Mouse (Mus musculus) inflammation-experienced regulatory T-cells, adult 6 months (primary cell): ENCODE results near the gene Hnf4a. TPM values are rescaled to one million over a fixed set of nuclear protein-coding genes. Genes with fewer than 3 reads are reported as not detected.

ENCODE experiments used
- ATAC-seq: one replicate; pipeline ENCODE4 v1.8.0; 2017
- polyA plus RNA-seq, 3 experiments: library from polyadenylated mRNA; unstranded; fragments of 100-300 nt; shearing (Covaris generic); gene quantifications; one replicate each; pipeline ENCODE4 v1.2.1; 2017

The Hnf4a gene
- polyA plus RNA-seq, 3 experiments from 2014 or later = not detected

DNA sequence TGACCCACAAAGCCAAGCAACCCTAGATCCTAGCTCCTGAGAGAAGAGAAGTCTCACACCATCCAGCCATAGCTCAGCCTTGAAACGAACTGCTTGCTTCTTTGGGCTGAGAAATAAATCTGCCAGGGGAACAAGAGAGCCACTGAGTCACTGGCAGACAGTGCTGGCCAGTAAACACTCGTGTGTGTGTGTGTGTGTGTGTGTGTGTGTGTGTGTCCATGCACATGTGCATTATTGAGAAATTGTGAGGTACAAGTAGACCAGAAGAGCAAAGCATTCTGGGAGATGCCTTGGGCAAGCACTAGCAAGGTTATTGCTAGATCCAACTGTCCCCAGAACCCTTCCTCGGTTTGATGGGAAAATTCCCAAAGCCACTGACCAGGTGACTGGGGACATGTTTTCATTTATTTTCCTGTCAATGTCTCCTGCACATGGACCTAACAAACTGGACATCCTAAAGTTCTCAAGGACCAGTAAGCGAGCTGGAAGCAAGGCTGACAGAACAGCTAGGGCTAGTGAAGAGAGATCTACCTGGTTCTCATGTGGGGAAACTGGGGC lies 47.9 kb downstream of the Hnf4a start:
- ATAC-seq = no peak

DNA sequence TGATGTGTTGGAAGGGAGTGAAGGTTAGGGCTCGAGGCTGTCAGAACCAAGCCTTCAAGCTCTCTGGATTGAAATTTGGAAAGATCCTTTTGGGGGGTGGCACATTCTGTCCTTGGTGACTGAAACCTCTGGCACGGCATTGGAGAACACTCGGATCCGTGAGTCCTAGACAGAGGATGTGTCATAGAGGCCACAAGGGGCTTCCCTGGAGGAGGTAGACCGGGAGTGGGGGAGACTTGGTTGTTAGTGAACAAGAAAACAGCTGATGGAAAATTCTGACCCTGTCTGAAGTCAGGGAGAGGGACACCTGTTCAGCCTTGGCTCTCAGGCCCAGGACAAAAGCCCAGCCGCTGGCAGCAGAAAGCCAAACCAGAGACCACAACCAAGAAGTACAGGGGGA lies 48.4 kb downstream of the Hnf4a start:
- ATAC-seq = no peak

DNA sequence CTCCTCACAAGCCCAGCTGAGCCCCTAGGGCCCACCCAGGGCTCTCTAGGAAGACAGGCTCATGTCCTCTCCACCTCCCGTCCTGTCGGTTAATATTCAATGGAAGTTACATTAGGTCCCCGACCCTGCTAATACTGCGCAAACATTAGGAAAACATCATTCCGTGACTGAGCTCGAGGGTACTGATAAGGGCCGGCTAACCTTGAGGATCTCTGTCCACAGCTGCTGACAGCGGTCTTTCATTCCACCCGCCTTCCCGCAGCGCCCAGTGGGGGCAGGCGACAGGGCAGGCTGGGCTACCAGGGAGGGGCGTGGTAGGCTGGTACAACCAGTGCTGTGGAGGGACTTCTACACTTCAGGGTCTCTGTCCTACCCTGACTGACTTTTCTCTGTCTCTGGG lies 48.8 kb downstream of the Hnf4a start:
- ATAC-seq = no peak

DNA sequence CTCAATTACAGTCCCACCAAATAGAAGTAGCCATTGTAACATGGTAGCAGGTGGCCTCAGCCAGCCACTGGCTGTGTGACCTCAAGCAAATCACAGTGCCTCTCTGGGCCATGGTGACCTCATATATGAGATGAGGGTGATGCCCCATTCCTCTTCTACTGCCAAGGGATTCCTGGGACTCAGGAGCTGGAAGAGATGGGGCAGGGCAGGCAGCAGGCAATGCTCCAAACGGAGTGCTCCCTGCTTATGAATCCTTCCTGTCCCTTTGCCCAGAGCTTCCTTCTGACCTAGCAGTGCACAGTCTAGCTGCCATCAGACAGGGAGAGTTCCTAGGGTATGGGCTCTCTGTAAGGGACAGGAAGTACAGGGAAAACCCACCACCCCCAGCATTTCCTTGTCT lies 51.9 kb downstream of the Hnf4a start:
- no peak for ATAC-seq

DNA sequence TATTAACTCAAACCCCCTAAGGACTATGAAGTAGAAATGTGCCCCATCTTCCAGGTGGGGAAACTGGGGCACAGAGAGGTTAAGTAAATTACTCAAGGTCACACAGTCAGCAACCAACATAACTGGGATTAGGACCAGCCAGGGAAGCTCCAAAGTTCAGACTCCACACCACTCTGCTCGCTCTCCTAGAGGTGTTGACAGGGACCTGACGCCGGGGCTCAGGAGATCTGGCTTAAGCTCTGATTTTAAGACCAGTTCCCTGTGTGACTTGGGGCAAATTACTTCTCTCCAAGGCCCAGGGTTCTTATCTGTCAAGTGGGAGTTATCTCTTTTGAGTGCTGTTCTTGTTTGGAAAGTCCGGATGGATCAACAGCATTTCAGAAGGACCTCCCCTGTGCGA lies 52.6 kb downstream of the Hnf4a start:
- no peak for ATAC-seq

DNA sequence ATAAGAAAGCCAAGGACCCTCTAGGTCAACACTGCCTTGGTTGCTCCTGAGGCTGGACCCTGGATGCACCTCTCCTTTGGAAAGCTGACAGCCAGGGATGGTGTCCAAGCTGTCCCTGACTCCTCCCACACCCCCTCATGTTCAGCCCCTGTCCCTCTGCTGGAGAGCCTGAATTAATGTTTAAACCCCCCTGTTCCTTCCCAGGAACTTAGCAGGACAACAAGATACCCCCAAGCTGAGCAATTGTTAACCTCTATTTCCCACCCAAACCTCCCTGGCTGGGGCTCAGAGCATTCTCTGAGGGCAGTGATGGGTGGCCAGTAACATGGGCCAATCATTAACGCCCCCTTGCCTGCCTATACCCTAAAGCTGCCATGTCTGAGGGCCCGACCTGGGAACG lies 53.6 kb downstream of the Hnf4a start:
- no peak for ATAC-seq

DNA sequence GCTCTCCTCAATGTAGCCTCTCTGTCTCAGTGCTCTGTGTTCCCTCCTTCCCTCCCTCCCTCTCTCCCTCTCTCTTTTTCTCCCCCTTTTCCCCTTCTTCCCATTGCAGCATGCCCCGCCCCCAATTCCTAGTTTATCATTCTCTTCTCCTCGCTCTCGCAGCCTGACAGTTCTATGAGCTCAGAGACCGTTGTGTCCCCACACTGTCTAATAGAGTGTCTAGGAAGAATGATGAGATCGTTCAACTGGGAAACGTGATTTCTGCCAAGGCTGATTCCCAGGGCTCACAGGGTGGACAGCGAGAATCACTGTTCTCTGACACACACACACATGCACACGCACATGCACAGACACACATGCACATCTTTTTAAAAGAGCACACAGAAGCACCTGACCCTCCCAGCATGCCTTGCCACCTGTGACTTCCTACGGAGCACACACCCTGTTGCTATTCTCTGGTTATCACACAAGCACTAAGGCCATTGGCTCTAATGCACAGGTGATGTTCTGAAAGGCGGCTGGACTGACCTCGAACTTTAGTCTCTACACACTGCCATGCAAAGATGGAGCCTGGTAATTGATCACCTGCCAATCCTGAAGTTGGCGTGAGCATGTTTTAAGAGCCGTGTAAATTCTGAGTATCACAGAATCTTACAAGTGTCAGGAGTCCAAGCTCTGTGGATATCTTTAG lies 54.8 kb downstream of the Hnf4a start:
- ATAC-seq = no peak

DNA sequence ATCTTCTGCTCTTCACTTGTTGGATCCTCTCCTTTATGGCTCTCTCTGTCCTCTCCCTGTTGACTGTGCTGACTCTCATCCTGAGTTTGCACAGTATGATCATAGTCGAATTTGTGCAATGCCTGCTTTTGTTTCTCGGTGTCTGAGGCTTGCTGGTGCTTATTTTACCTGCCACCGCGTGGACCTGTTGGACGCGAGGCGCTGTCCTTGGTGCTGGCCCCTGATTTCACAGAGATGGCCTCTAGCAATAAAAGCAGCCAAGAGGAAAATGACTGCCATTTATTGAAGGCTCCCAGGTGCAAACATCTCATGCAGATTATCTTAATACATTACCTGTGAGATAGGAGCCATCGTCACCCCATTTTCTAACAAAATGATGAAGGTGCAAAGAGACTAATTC lies 58.0 kb downstream of the Hnf4a start:
- ATAC-seq = no peak

DNA sequence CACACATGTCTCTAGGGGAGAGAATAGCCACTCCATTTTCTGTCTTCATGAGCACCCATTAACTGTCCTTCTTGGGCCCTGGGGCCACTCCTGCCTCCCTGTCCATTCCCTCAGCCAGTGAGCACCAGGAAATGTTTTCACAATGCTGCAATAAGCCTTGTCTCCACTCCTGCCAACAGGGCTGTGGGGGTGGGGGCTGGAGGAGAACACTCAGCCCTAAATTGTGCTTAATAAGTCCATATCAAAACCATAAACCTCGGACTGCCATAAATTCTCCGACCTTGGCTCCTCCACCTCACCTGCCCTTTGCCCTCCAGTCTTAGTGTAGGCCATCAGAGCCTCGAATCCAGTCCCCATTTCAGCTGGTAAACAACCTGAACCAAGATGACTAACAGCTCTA lies 67.7 kb downstream of the Hnf4a start:
- no peak for ATAC-seq

DNA sequence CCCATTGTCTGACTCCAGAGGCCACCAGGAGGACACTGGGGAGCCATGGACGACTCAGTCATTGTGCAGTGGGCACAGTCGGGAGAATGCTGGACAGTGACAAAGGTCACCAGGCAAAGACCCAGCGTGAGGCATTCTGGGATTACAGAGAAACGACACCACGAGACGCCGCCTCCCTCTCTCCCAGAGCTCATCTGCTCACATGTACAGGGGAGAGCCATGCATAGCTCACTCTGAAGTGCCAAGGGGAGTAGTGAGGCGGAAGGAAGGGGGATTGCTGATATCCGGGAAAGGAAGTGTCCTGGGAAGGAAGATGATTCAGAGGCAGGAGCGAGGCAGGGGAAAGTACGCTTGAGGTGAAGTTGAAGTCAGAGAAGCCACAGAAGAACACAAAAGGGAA lies 68.6 kb downstream of the Hnf4a start:
- no peak for ATAC-seq

DNA sequence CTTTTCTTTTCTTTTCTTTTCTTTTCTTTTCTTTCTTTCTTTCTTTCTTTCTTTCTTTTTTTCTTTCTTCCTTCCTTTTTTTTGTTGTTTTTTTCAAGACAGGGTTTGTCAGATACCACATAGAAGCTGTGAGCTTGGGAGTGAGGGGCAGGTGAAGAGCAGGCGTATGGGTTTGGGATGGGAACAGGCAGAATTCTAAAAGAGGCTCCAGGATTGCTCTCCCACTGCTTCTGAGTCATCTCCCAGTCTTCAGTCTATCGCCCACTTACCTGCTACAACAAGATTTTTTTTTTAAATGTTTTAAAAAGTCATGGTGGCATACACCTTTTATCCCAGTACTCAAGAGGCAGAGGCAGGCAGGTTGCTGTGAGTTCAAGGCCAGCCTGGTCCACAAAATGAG lies 71.4 kb downstream of the Hnf4a start:
- no peak for ATAC-seq

DNA sequence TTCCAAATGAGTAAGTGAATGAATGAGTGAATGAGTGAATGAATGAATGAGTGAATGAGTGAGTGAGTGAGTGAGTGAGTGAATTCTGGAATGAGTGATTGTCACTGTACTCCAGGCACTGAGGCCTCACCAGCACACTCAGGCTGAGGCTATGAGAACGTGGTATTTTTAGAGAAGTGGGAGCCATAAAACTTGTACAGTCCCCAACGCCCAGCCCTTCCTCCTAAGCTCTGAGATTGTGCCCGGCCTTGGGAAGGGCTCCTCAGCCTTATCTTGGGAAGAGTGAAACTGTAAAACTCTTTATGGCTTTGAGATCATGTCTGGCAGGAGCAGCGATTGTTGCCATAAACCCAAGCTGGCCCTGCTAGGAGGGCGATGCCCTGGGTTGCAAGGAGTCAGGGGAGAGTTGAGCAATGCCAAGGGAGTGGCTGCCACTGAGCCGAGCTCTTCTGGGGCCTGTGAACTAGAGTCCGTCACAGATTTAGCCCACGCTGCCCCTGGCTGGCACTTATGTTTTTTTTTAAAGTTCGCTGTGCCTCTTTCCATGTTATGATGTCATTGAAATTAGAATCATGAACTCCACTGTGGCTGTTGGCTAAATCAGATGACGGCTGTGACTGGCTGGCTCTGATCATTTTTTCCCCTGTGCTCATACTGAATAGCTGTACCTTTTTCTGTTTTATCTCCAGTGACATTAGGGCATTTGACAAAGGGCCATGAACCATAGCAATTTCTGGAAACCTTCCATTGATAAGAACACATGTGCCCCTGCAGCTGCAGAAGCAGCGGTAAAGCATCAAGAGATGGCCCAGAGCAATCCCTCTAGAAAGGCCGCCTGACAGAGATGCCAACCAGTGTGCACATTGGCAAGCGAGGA lies 73.7 kb downstream of the Hnf4a start:
- ATAC-seq = no peak

DNA sequence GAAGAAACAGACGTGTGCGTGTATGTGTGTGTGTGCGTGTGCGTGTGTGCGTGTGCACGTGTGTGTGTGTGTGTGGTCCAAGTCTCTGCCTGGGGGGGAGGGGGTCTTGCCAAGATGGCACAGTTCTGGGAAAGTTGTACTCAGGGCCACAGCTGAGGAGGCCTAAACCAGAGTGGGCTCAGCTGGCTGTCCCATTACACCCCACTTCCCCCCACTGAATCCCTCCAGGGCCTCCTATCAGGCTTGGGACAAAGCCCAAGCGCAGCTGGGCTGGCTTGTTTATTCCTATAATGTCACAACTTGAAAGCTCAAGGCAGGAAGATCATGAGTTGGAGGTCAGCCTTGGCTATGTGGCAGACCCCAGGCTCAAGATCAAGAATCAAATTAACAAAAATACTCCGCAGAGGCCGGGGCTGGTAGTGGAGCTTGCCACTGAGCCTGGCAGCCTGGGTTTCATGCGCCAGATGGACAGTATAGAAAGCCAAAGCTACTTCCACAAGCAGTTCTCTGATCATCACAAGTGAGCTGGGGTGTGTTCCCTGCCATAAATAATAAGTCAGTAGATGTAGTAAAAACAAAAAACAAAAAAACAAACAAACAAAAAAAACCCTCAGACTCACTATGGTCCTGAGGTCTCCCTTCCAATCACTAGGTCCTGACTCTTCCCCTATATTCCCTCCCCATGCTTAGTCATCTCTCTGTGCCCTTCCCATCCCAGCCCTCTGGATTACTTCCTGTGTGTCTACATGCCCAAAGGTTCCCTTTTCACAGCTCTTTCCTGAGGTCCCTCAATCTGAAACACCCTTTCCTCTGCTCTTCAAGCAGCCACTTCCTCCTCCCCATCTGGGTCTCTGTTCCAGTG lies 76.8 kb downstream of the Hnf4a start:
- no peak for ATAC-seq

DNA sequence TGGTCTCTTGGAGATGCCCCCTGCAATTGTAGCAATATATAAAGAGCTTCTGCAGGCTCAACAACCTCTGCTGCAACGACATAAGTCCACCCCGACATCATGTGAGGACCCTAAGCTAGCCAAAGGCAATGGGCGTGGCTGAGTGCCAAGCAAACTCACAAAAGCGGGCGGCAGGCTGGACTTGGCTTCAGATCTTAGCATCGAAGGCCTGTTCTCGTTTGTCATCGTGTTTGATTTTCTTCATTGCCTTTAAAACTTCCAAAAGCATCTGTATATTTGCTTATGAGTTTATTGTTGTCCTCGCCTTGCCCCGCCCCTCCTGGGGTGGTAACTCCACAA lies 77.4 kb downstream of the Hnf4a start:
- no peak for ATAC-seq

DNA sequence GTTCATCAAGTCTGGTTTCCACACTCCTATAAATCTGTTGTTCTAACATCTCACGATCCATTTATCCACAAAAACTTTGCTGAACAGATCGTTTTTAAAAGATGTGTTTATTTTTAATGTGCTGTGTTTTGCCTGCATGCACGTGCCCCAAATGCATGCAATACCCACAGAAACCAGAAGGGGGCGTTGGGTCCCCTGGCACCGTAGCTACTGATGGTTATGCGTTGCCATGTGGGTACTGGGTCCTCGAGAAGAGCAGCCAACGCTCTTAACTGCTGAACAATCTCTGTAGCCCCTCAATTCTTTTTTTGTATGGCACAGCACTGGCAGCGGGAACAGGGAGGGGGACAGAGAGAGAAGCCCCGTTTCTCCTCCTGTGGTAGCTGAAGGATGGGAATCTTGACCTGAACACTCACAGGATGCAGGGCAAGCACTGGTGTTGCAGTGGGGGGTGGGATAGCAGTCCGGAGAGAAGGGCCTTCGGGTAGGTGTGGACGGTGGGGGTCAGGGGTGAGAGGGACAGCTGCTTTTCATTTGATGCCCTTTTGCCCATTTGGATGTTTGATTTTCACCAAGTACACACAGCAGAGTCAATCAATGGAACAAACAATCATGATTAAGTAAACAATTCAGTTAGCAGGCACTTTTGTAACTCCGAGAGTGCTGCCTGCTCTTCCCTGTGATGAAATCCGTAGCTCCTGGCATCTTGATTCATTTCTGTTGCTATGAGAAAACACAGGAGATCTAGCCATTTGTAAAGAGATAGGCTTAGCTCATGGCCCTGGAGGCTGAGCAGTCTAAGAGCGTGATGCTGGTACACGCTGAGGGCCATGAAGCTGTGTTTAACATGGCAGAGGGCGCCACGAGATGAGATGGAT lies 80.0 kb downstream of the Hnf4a start:
- ATAC-seq = no peak

DNA sequence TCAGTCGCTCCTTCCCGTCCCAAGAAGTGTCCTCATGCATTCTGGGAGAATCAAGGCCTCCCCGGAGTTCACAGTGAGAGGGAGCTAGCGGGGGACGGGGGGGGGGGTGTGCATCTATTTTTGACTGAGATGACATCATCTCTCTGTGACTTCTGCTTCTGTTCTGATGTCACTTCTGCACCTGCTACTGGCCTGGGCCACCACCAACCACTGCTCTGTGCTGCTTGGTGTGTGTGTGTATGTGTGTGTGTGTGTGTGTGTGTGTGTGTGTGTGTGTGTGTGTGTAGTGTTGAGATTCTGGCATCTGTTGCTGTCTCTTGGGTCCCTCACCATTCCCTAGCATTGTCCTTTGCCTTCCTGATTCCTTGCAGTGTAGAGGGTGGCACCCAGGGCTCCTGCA lies 80.9 kb downstream of the Hnf4a start:
- no peak for ATAC-seq

DNA sequence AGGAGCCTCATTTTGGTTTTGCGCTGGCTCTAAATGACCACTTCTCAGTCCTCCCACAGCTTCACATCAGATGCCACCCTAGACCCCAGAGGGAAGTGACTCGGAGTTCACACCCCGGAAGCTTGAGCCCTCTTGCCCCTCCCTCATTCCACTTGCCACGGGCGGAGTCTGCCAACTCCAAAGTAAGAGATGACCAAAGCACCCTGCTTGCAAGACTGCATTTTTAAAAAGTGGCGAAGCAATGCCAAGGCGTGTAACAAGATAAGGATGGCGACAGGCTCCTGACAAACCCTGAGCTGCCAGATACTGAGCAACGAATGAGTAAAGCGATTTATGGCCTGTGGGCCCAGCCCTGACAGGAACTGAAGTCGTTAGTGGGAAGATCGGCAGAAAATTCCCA lies 83.6 kb downstream of the Hnf4a start:
- no peak for ATAC-seq

DNA sequence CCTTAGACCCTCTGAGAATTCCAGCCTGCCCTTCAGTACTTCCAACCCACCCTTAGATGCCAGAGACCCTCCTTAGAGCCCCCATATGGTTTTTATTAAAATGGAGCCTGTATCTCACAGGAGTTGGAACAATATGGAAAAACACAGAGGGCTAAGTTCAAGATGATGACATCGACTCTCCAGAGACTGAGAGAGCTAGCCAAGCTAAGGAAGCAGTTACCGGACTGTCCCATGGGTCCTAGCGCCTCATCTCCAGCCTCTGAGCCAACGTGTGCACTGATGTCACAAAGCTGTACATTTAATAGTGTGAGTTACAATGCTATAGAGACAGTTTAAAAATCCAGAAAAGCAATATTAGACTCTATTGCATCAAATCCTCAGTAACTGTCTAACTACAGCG lies 84.4 kb downstream of the Hnf4a start:
- no peak for ATAC-seq

DNA sequence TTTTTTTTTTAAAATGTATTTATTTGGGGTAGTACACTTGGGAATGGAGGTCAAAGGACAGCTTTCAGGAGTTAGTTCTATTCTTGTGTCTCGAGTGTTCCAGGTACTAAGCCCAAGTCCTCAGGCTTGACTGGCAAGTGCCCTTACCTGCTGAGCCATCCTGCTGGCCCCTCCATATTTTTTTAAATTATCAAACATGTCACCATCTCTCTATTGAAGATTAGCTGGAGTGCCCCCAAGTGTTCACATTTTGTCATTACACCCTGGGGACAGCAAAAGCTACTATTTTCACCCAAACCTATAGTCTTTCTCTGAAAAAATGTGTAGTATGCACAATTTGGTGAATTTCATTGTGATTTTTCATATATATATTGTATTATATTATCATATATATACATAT lies 85.5 kb downstream of the Hnf4a start:
- no peak for ATAC-seq

DNA sequence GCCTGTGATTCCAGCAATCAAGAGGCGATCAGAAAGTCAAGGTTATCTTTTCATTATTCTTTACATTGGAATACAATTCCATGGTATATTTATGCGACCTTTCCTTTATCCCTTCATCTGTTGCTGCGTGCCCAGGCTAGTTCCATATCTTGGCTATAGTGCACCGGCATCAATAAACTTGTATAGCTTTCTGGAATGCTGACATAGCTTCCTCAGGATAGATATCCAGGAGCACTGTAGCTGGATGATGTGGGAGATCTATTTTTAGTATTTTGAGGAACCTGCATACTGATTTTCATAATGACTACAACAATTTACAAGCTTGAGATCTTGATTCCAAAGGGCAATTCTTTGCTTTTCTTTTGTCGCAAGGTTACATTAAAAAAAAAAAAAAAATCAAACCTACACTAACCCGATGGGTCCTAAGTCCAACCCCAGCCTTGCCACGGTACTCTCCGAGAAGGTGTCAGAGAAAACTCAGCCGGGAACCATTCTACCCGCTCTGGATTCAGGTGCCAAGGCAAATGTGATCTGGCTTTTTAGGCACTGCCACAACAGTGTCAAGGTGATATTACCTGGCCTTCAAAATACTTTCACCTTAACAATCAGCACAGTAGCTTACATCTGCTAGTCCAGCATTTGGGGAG lies 87.2 kb downstream of the Hnf4a start:
- ATAC-seq = no peak

DNA sequence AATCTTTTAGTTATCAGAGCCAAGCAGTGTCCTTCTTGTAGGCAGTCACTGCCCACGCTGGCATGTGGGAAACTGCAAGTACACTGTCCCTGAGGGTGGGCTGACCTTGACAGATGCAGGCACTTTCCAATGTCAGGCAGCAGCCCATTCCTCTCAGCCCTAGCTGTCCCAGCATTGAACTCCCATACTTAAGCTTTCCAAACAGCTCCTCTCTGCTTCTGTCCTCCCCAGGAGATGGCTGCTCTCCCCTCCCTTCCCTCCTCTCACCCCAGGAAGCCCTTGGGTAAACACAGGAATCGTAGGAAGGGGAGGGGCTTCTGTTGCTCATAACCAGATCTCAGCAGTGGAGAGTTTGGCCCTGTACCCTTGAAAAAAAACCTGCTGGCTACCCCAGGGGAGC lies 88.5 kb downstream of the Hnf4a start:
- ATAC-seq = no peak
